Mouse (Mus musculus): Measurements from ENCODE around the gene Dock7.

Dock7 gene

GRCm38 (mm10) chr4:98910246-98910645, 210.5 kb downstream of the Dock7 start:
- DNase-seq (ENCODE audit: low spot score): no peak

- DNase-seq (ENCODE audit: low spot score): no peak
Observed at GRCm38 (mm10) chr4:98887148-98887547, 233.6 kb downstream of the Dock7 start.
